In genomic region chr8:57428566-57428965, GRCm38 (mm10) we compare ENCODE assay signal across 13 mouse cellular contexts. TPM values are rescaled to one million over a fixed set of nuclear protein-coding genes. Genes with fewer than 3 reads are reported as not detected.
A peak's percentile ranks its signal among the peaks of the same experiment; 100 is the strongest.
DNase-seq lines count a peak whose midpoint lies in the region; ATAC-seq and TF ChIP-seq lines count a peak whose summit lies in the region.
"Had no signal": no experiment of that assay in that cellular context is flagged by ENCODE, and none has a peak within 500 bp of the region (broad histone marks: within the 10 kb centered on the region; RNA-seq: fewer than 3 reads in every experiment).

No protein-coding gene starts in this region.

- no peaks in the 10 kb centered on the region for H3K27me3 ChIP-seq in forebrain, embryonic 11.5 days (ENCODE audit: control insufficient read depth, insufficient read depth, low read length)
- peaks cover 6% of the 10 kb centered on the region; the same call in 1 of the 2 replicates for H3K27me3 ChIP-seq in forebrain, embryonic 10.5 days (ENCODE audit: poor library complexity, severe bottlenecking)
- H3K27me3 ChIP-seq in CH12.LX (replicated peaks) = no peaks in the 10 kb centered on the region
- no peaks in the 10 kb centered on the region for H3K27me3 ChIP-seq in intestine, embryonic 16.5 days (replicated peaks; ENCODE audit: control insufficient read depth, insufficient read depth, low read length)
- no peaks in the 10 kb centered on the region for H3K27me3 ChIP-seq in myocyte (ENCODE audit: control insufficient read depth, insufficient read depth, insufficient read length)
- H3K27me3 ChIP-seq: heart, embryonic 13.5 days had no signal

- H3K79me2 ChIP-seq in CH12.LX (replicated peaks; ENCODE audit: control insufficient read depth, extremely low read depth, insufficient read depth, poor library complexity, severe bottlenecking) (no peaks in the 10 kb centered on the region), myocyte (ENCODE audit: control insufficient read depth, insufficient read depth) (no peaks in the 10 kb centered on the region)

- TF ChIP-seq POLR2A in CH12.LX (IDR thresholded peaks at IDR 0.05; ENCODE audit: low read depth, low read length) (no peak), myocyte (IDR thresholded peaks at IDR 0.05; ENCODE audit: insufficient read length, low read depth) (no peak)

- H3K4me1 ChIP-seq in forebrain, embryonic 11.5 days (replicated peaks; ENCODE audit: control insufficient read depth, insufficient read depth, low read length) = no peaks in the 10 kb centered on the region; the same call in 1 of the 2 replicates
- H3K4me1 ChIP-seq in forebrain, embryonic 10.5 days = peaks cover 10% of the 10 kb centered on the region
- peaks cover 8 to 25% of the 10 kb centered on the region in 2 experiments for H3K4me1 ChIP-seq in CH12.LX (ENCODE audit: control insufficient read depth in 1 of 2, insufficient read depth in 2 of 2)
- peaks cover 3% of the 10 kb centered on the region; the same call in 1 of the 2 replicates for H3K4me1 ChIP-seq in intestine, embryonic 16.5 days (ENCODE audit: control insufficient read depth, insufficient read depth, low read length)

- no peak overlapping the region for H3K4me2 ChIP-seq in forebrain, embryonic 11.5 days (ENCODE audit: low read depth, low read length, severe bottlenecking)
- H3K4me2 ChIP-seq in CH12.LX (ENCODE audit: insufficient read depth, low read depth, poor library complexity, severe bottlenecking) = peak overlapping the region; percentile 87
- H3K4me2 ChIP-seq in intestine, embryonic 16.5 days (ENCODE audit: low read depth, low read length) = no peak overlapping the region
- peak overlapping the region; percentile 57 for H3K4me2 ChIP-seq in myocyte (ENCODE audit: low read depth)

- no peak for TF ChIP-seq CTCF in CH12.LX (conservative IDR thresholded peaks at IDR 0.05 in 1 of 2, IDR thresholded peaks at IDR 0.05 in 1 of 2; ENCODE audit: low read depth in 2 of 2, low read length in 2 of 2)

- no peak for TF ChIP-seq RAD21 in CH12.LX (IDR thresholded peaks at IDR 0.05; ENCODE audit: low read depth, low read length)

- H3K4me3 ChIP-seq in forebrain, embryonic 11.5 days (ENCODE audit: low read depth, low read length) = no peak overlapping the region
- no peak overlapping the region for H3K4me3 ChIP-seq in forebrain, embryonic 10.5 days
- H3K4me3 ChIP-seq in CH12.LX (replicated peaks in 1 of 3; ENCODE audit: low read depth in 2 of 3, low read length in 2 of 3, poor library complexity in 1 of 3) (no peak overlapping the region), myocyte (no peak overlapping the region)
- H3K4me3 ChIP-seq in intestine, embryonic 16.5 days (ENCODE audit: low read length) = no peak overlapping the region
- H3K4me3 ChIP-seq: heart, embryonic 13.5 days had no signal

- H3K36me3 ChIP-seq in forebrain, embryonic 11.5 days (ENCODE audit: control insufficient read depth, insufficient read depth, low read length) = no peaks in the 10 kb centered on the region
- no peaks in the 10 kb centered on the region for H3K36me3 ChIP-seq in forebrain, embryonic 10.5 days (replicated peaks)
- H3K36me3 ChIP-seq in CH12.LX (replicated peaks in 1 of 2; ENCODE audit: control insufficient read depth in 1 of 2, insufficient read depth in 1 of 2, low read length in 1 of 2) (no peaks in the 10 kb centered on the region), myocyte (ENCODE audit: control insufficient read depth, insufficient read depth) (no peaks in the 10 kb centered on the region)
- no peaks in the 10 kb centered on the region for H3K36me3 ChIP-seq in intestine, embryonic 16.5 days (ENCODE audit: control insufficient read depth, insufficient read depth, low read length)
- H3K36me3 ChIP-seq: heart, embryonic 13.5 days had no signal

- no peak for TF ChIP-seq EP300 in CH12.LX (IDR thresholded peaks at IDR 0.05; ENCODE audit: low read length)

- H3K9me3 ChIP-seq in forebrain, embryonic 11.5 days (ENCODE audit: control insufficient read depth, low read length) = no peaks in the 10 kb centered on the region
- no peaks in the 10 kb centered on the region for H3K9me3 ChIP-seq in forebrain, embryonic 10.5 days
- H3K9me3 ChIP-seq in CH12.LX (replicated peaks; ENCODE audit: low read length) = no peaks in the 10 kb centered on the region
- H3K9me3 ChIP-seq in intestine, embryonic 16.5 days (ENCODE audit: control insufficient read depth, low read length) = no peaks in the 10 kb centered on the region
- H3K9me3 ChIP-seq: heart, embryonic 13.5 days had no signal

- dilution Hi-C loops in CH12.LX (cut with MboI; ENCODE audit: extremely low pct_ligation_motif_present, extremely low pct_unique_long_range_greater_than_20kb, low sequenced_read_pairs) = no loop called here

- DNase-seq in forebrain, embryonic 11.5 days (ENCODE audit: low spot score) = no peak
- DNase-seq in forebrain, embryonic 10.5 days (ENCODE audit: extremely low spot score, low spot score) = no peak
- no peak for DNase-seq in CH12.LX (ENCODE audit: extremely low read depth)
- DNase-seq in lung, postnatal 36 days = no peak
- no peak for DNase-seq in right cerebral cortex, adult 18-20 months
- no peak for DNase-seq in left cerebral cortex, adult 11 months (ENCODE audit: low spot score)

- no peak overlapping the region for H3K9ac ChIP-seq in forebrain, embryonic 11.5 days (ENCODE audit: low read length)
- H3K9ac ChIP-seq in CH12.LX (ENCODE audit: insufficient read depth, low read depth) = no peak overlapping the region
- no peak overlapping the region for H3K9ac ChIP-seq in intestine, embryonic 16.5 days (ENCODE audit: low read depth, low read length)
- H3K9ac ChIP-seq: heart, embryonic 13.5 days had no signal

- H3ac ChIP-seq in myocyte (ENCODE audit: control insufficient read depth, insufficient read length) = no peak overlapping the region

- peak; percentile 55; the same call in 1 of the 2 replicates for ATAC-seq in forebrain, embryonic 11.5 days (replicated peaks; ENCODE audit: low FRiP score)
- ATAC-seq in intestine, embryonic 16.5 days = peak; percentile 3; the same call in 1 of the 2 replicates

- WGBS in forebrain, embryonic 11.5 days = 0% methylated on average over 1 of the region's 1 CpGs
- WGBS in forebrain, embryonic 10.5 days = 0% methylated on average over 1 of the region's 1 CpGs
- WGBS in intestine, embryonic 16.5 days = 28% methylated on average over 1 of the region's 1 CpGs

- no peak overlapping the region for H3K27ac ChIP-seq in forebrain, embryonic 11.5 days (ENCODE audit: low read depth, low read length)
- H3K27ac ChIP-seq in forebrain, embryonic 10.5 days = no peak overlapping the region
- H3K27ac ChIP-seq in CH12.LX (ENCODE audit: insufficient read depth, low read depth) = no peak overlapping the region
- no peak overlapping the region for H3K27ac ChIP-seq in intestine, embryonic 16.5 days (ENCODE audit: low read length)
- H3K27ac ChIP-seq: heart, embryonic 13.5 days; macrophage had no signal

- in situ Hi-C loops in CH12.LX (cut with MboI; ENCODE audit: low pct_ligation_motif_present, low pct_unique_long_range_greater_than_20kb, low sequenced_read_pairs) = loop anchor here (5.0 kb wide), 1 partner anchor 104 kb away; no protein-coding TSS in a partner anchor

TF ChIP-seq in CH12.LX, 34 proteins besides CTCF, POLR2A, EP300 and RAD21 (continues in another document):
- TF ChIP-seq ZNF384 (IDR thresholded peaks at IDR 0.05; ENCODE audit: low read depth, low read length) (no peak), ELF1 (IDR thresholded peaks at IDR 0.05; ENCODE audit: low read depth, low read length) (no peak), NRF1 (IDR thresholded peaks at IDR 0.05; ENCODE audit: low read depth, low read length) (no peak), KAT2A (IDR thresholded peaks at IDR 0.05; ENCODE audit: insufficient replicate concordance, low read length) (no peak), PAX5 (IDR thresholded peaks at IDR 0.05; ENCODE audit: low read length) (no peak), HCFC1 (IDR thresholded peaks at IDR 0.05; ENCODE audit: low read depth, low read length) (no peak), TCF12 (IDR thresholded peaks at IDR 0.05; ENCODE audit: low read depth, low read length) (no peak), USF1 (IDR thresholded peaks at IDR 0.05; ENCODE audit: low read depth, low read length) (no peak), SIN3A (IDR thresholded peaks at IDR 0.05; ENCODE audit: low read length) (no peak), NELFE (IDR thresholded peaks at IDR 0.05; ENCODE audit: low read depth, low read length) (no peak)

TF ChIP-seq in myocyte, 11 proteins besides CTCF, POLR2A, EP300 and RAD21:
- TF ChIP-seq USF1 (IDR thresholded peaks at IDR 0.05; ENCODE audit: low read depth) (no peak), TCF12 (IDR thresholded peaks at IDR 0.05; ENCODE audit: insufficient read depth, poor library complexity, severe bottlenecking) (no peak), E2F4 (IDR thresholded peaks at IDR 0.05; ENCODE audit: insufficient read depth) (no peak), CEBPB (IDR thresholded peaks at IDR 0.05; ENCODE audit: insufficient read depth, poor library complexity, severe bottlenecking) (no peak), TCF3 (IDR thresholded peaks at IDR 0.05; ENCODE audit: insufficient read length, low read depth) (no peak), POLR2AphosphoS2 (IDR thresholded peaks at IDR 0.05; ENCODE audit: insufficient read length, low read depth) (no peak), REST (IDR thresholded peaks at IDR 0.05; ENCODE audit: insufficient read depth, insufficient read length) (no peak), MYOG (IDR thresholded peaks at IDR 0.05; ENCODE audit: control insufficient read depth in 1 of 3, insufficient read depth in 1 of 3, insufficient read length in 2 of 3, low read depth in 2 of 3) (no peak), MYOD1 (IDR thresholded peaks at IDR 0.05; ENCODE audit: control insufficient read depth in 1 of 3, insufficient read length in 2 of 3, low read depth in 2 of 3) (no peak)
TF ChIP-seq in myocyte: peak in this region for 0.

RNA-seq across cellular contexts. Expression of gene Scrg1, which starts 27.2 kb away (rescaled TPM):
- polyA plus RNA-seq in forebrain, embryonic 11.5 days (2014; fragmentation: Nextera tagmentation; extraction: Ambion mirVana) = not detected in 2 replicates
- polyA plus RNA-seq in forebrain, embryonic 10.5 days (2016; fragmentation: Nextera tagmentation; extraction: Ambion mirVana) = not detected in 2 replicates
- total RNA-seq in CH12.LX (2012; rRNA removed) = not detected in 2 replicates
- not detected in 2 replicates for total RNA-seq in CH12.LX (2014; rRNA removed)
- polyA plus RNA-seq in CH12.LX (2012; ENCODE audit: insufficient read length, low read depth) = not detected in 2 replicates
- 0.27 TPM in 1 of 2 replicates, not detected in the other for polyA plus RNA-seq in intestine, embryonic 16.5 days (2015; fragmentation: Nextera tagmentation; extraction: Ambion mirVana)
- not detected for polyA plus RNA-seq in myocyte (2012; fragmentation: generic; extraction: Trizol)
- total RNA-seq: gastrocnemius, postnatal 10 days; hematopoietic stem cell, adult 5-6 weeks had no signal
- polyA plus RNA-seq: kidney, embryonic 16.5 days; macrophage had no signal

RNA-seq across cellular contexts. Expression of gene Sap30, which starts 59.1 kb away (rescaled TPM):
- polyA plus RNA-seq in forebrain, embryonic 11.5 days (2014; fragmentation: Nextera tagmentation; extraction: Ambion mirVana) = 131 and 140 TPM in 2 replicates
- polyA plus RNA-seq in forebrain, embryonic 10.5 days (2016; fragmentation: Nextera tagmentation; extraction: Ambion mirVana) = 83.3 and 91.6 TPM in 2 replicates
- total RNA-seq in CH12.LX (2012; rRNA removed) (37.1 and 38.1 TPM in 2 replicates), CH12.LX (2014; rRNA removed) (82.6 and 93.5 TPM in 2 replicates)
- polyA plus RNA-seq in CH12.LX (2012; ENCODE audit: insufficient read length, low read depth) (33.9 and 39.6 TPM in 2 replicates), myocyte (2012; fragmentation: generic; extraction: Trizol) (32.5 TPM)
- polyA plus RNA-seq in intestine, embryonic 16.5 days (2015; fragmentation: Nextera tagmentation; extraction: Ambion mirVana) = 20.6 and 21.7 TPM in 2 replicates

Comparison
In these comparisons a context has a peak if more than half of its experiments do, and no peak if none do; other contexts are left out.
1. H3K4me2 ChIP-seq: peak in CH12.LX (single experiment) and myocyte (single experiment); none in forebrain, embryonic 11.5 days (single experiment) and intestine, embryonic 16.5 days (single experiment).